ENCODE assay signal across 16 mouse cellular contexts in genomic region chr13:96401251-96401650, GRCm38 (mm10). TPM values are rescaled to one million over a fixed set of nuclear protein-coding genes. Genes with fewer than 3 reads are reported as not detected.
DNase-seq lines count a peak whose midpoint lies in the region; ATAC-seq lines count a peak whose summit lies in the region.
"Had no signal": no experiment of that assay in that cellular context is flagged by ENCODE, and none has a peak within 500 bp of the region (broad histone marks: within the 10 kb centered on the region; RNA-seq: fewer than 3 reads in every experiment).

No protein-coding gene starts in this region.

- peaks cover 84% of the 10 kb centered on the region for H3K36me3 ChIP-seq in heart, embryonic 12.5 days
- H3K36me3 ChIP-seq in kidney, embryonic 15.5 days, result peaks cover 94% of the 10 kb centered on the region

- H3K9ac ChIP-seq in heart, embryonic 12.5 days, result no peak overlapping the region
- no peak overlapping the region for H3K9ac ChIP-seq in kidney, embryonic 15.5 days
- H3K9ac ChIP-seq: embryonic facial prominence, embryonic 12.5 days; forebrain, embryonic 15.5 days; hindbrain, embryonic 15.5 days had no signal

- H3K9me3 ChIP-seq in heart, embryonic 12.5 days (replicated peaks), result no peaks in the 10 kb centered on the region
- no peaks in the 10 kb centered on the region for H3K9me3 ChIP-seq in kidney, embryonic 15.5 days (replicated peaks)
- H3K9me3 ChIP-seq: embryonic facial prominence, embryonic 12.5 days; forebrain, embryonic 15.5 days; hindbrain, embryonic 15.5 days had no signal

- peak; percentile 85 for DNase-seq in heart, adult 11 months
- peak; percentile 50 to 68 for DNase-seq in kidney, adult 8-10 months
- DNase-seq in kidney, postnatal 14 days, result peak; percentile 55
- no peak for DNase-seq in testis, postnatal 10 days (ENCODE audit: low spot score)
- DNase-seq: adrenal gland, adult 2 months; adrenal gland, postnatal 36 days; gastrocnemius, postnatal 36 days; heart, adult 2 months had no signal

- no peak overlapping the region for H3K4me3 ChIP-seq in heart, embryonic 12.5 days
- H3K4me3 ChIP-seq in kidney, embryonic 15.5 days (replicated peaks), result no peak overlapping the region
- H3K4me3 ChIP-seq: embryonic facial prominence, embryonic 12.5 days; forebrain, embryonic 15.5 days; heart, adult 2 months; hindbrain, embryonic 15.5 days had no signal

- no peak overlapping the region for H3K27ac ChIP-seq in heart, embryonic 12.5 days (ENCODE audit: poor library complexity, severe bottlenecking)
- H3K27ac ChIP-seq in kidney, embryonic 15.5 days, result no peak overlapping the region
- H3K27ac ChIP-seq: embryonic facial prominence, embryonic 12.5 days; forebrain, embryonic 15.5 days; heart, adult 2 months; hindbrain, embryonic 15.5 days had no signal

- H3K27me3 ChIP-seq in heart, embryonic 12.5 days (replicated peaks), result no peaks in the 10 kb centered on the region
- H3K27me3 ChIP-seq in kidney, embryonic 15.5 days, result no peaks in the 10 kb centered on the region
- H3K27me3 ChIP-seq: embryonic facial prominence, embryonic 12.5 days; forebrain, embryonic 15.5 days; hindbrain, embryonic 15.5 days; Patski had no signal

- H3K4me1 ChIP-seq in heart, embryonic 12.5 days (replicated peaks), result no peaks in the 10 kb centered on the region
- H3K4me1 ChIP-seq in kidney, embryonic 15.5 days, result no peaks in the 10 kb centered on the region
- H3K4me1 ChIP-seq: embryonic facial prominence, embryonic 12.5 days; forebrain, embryonic 15.5 days; hindbrain, embryonic 15.5 days had no signal

- WGBS in heart, embryonic 12.5 days, result 90% methylated on average over 5 of the region's 5 CpGs
- 94% methylated on average over 5 of the region's 5 CpGs for WGBS in kidney, embryonic 15.5 days

- ATAC-seq in heart, embryonic 12.5 days (ENCODE audit: insufficient number of reproducible peaks, low FRiP score), result no peak
- no peak for ATAC-seq in kidney, embryonic 15.5 days (replicated peaks; ENCODE audit: low FRiP score)
- no peak for ATAC-seq in activated CD4-positive, CD25-positive, alpha-beta regulatory T cell, adult 4 months
- ATAC-seq: forebrain, embryonic 15.5 days; Patski had no signal

- H3K4me2 ChIP-seq in heart, embryonic 12.5 days, result no peak overlapping the region
- no peak overlapping the region for H3K4me2 ChIP-seq in kidney, embryonic 15.5 days
- H3K4me2 ChIP-seq: embryonic facial prominence, embryonic 12.5 days; forebrain, embryonic 15.5 days; heart, embryonic 11.5 days; hindbrain, embryonic 15.5 days had no signal

RNA-seq across cellular contexts. Expression of gene Poc5, which starts 13.2 kb away (rescaled TPM):
- polyA plus RNA-seq in heart, embryonic 12.5 days (2016; fragmentation: Nextera tagmentation; extraction: Ambion mirVana), result 13.7 and 14.1 TPM in 2 replicates
- 11.9 and 12.5 TPM in 2 replicates for polyA plus RNA-seq in kidney, embryonic 15.5 days (2015; fragmentation: Nextera tagmentation; extraction: Ambion mirVana)
- polyA plus RNA-seq in activated CD4-positive, CD25-positive, alpha-beta regulatory T cell, adult 4 months (2017; shearing (Covaris generic)), result 10 to 100 TPM in 1 of 2 experiments, 1 to 10 TPM in 1; 9.6 to 12.0 TPM
